Mouse (Mus musculus) erythroblast, adult 5-6 weeks (primary cell): Measurements from ENCODE around the gene Osbpl5. TPM values are rescaled to one million over a fixed set of nuclear protein-coding genes. Genes with fewer than 3 reads are reported as not detected.
A peak's percentile ranks its signal among the peaks of the same experiment; 100 is the strongest.
"Not testable (repeated sequence)": the region's sequence is repeated elsewhere in the genome, so short reads cannot be mapped to it uniquely, and the experiment has no call there.

Experiments
- ATAC-seq: replicated peaks from 2 replicates; pipeline ENCODE4 v1.8.0; 2016; ENCODE audit warnings: moderate number of reproducible peaks, mild to moderate bottlenecking, moderate TSS enrichment, inconsistent platforms; ENCODE audit not compliant: poor library complexity, low FRiP score, severe bottlenecking
- total RNA-seq, 2 experiments: library from RNA; stranded (forward) in 1 of 2; stranded (reverse) in 1 of 2; fragments of 150-400 nt in 1 of 2; fragments of 200-764, 138-1000 nt in 1 of 2; gene quantifications; 2 replicates each; pipeline versions ENCODE4 v1.2.3 to v1.2.4; 2015 to 2017; ENCODE audit warnings: low replicate concordance in 2 of 2

Osbpl5 gene
- total RNA-seq, 2 experiments from 2014 or later: 0.60 TPM; not detected in 1

- peak; percentile 56; the same call in 1 of the 2 replicates for ATAC-seq
Measured at GRCm38 (mm10) chr7:143666427-143667311, 90.1 kb downstream of the Osbpl5 start.

- no peak for ATAC-seq
Measured at GRCm38 (mm10) chr7:143663470-143663869, 93.3 kb downstream of the Osbpl5 start.

- ATAC-seq: no peak
Measured at GRCm38 (mm10) chr7:143660797-143661196, 96.0 kb downstream of the Osbpl5 start.

- ATAC-seq: not testable (repeated sequence)
Measured at GRCm38 (mm10) chr7:143649769-143650346, 106.9 kb downstream of the Osbpl5 start.

- ATAC-seq: peak; percentile 99
Measured at GRCm38 (mm10) chr7:143649034-143649768, 107.6 kb downstream of the Osbpl5 start, which contains the start of gene Tnfrsf22. Gene Tnfrsf22, minus strand, starts transcription at chr7:143649661.

GRCm38 (mm10) chr7:143643949-143644348 is 112.8 kb downstream of the Osbpl5 start:
- not testable (repeated sequence) for ATAC-seq

Other genes with a start within 250 kb of the Osbpl5 start
- gene Nap1l4, start 207.9 kb downstream of the Osbpl5 start, total RNA-seq (2015; ENCODE audit: low replicate concordance): 40.7 and 45.1 TPM in 2 replicates
- 89.7 and 118 TPM in 2 replicates for gene Nap1l4, start 207.9 kb downstream of the Osbpl5 start, total RNA-seq (2017; ENCODE audit: low replicate concordance)
- 60.9 and 87.4 TPM in 2 replicates for gene Cars, start 156.9 kb downstream of the Osbpl5 start, total RNA-seq (2015; ENCODE audit: low replicate concordance)
- 120 and 157 TPM in 2 replicates for gene Cars, start 156.9 kb downstream of the Osbpl5 start, total RNA-seq (2017; ENCODE audit: low replicate concordance)
- gene Tnfrsf26, start 128.3 kb downstream of the Osbpl5 start, total RNA-seq (2015; ENCODE audit: low replicate concordance): 3.5 and 5.2 TPM in 2 replicates
- 4.2 and 4.4 TPM in 2 replicates for gene Tnfrsf26, start 128.3 kb downstream of the Osbpl5 start, total RNA-seq (2017; ENCODE audit: low replicate concordance)
- gene Tnfrsf22, start 107.3 kb downstream of the Osbpl5 start, total RNA-seq (2015; ENCODE audit: low replicate concordance): 1.7 and 3.7 TPM in 2 replicates
- gene Tnfrsf22, start 107.3 kb downstream of the Osbpl5 start, total RNA-seq (2017; ENCODE audit: low replicate concordance): 0.34 TPM in 1 of 2 replicates, not detected in the other
- gene Tnfrsf23, start 71.1 kb downstream of the Osbpl5 start, total RNA-seq (2015; ENCODE audit: low replicate concordance): 3.3 and 4.0 TPM in 2 replicates
- gene Tnfrsf23, start 71.1 kb downstream of the Osbpl5 start, total RNA-seq (2017; ENCODE audit: low replicate concordance): 0.28 TPM in 1 of 2 replicates, not detected in the other
- not detected in 2 replicates for gene Mrgprg, start 10.0 kb upstream of the Osbpl5 start, total RNA-seq (2015; ENCODE audit: low replicate concordance)
- gene Mrgprg, start 10.0 kb upstream of the Osbpl5 start, total RNA-seq (2017; ENCODE audit: low replicate concordance): not detected in 2 replicates
- not detected in 2 replicates for gene Mrgpre, start 27.5 kb upstream of the Osbpl5 start, total RNA-seq (2015; ENCODE audit: low replicate concordance)
- gene Mrgpre, start 27.5 kb upstream of the Osbpl5 start, total RNA-seq (2017; ENCODE audit: low replicate concordance): not detected in 2 replicates
- 0.77 TPM in 1 of 2 replicates, not detected in the other for gene Nadsyn1, start 65.9 kb upstream of the Osbpl5 start, total RNA-seq (2015; ENCODE audit: low replicate concordance)
- gene Nadsyn1, start 65.9 kb upstream of the Osbpl5 start, total RNA-seq (2017; ENCODE audit: low replicate concordance): 0.98 and 1.3 TPM in 2 replicates
- gene Dhcr7, start 66.2 kb upstream of the Osbpl5 start, total RNA-seq (2015; ENCODE audit: low replicate concordance): 2.1 and 6.7 TPM in 2 replicates
- 0.84 and 5.2 TPM in 2 replicates for gene Dhcr7, start 66.2 kb upstream of the Osbpl5 start, total RNA-seq (2017; ENCODE audit: low replicate concordance)
- gene Gm498, start 109.9 kb upstream of the Osbpl5 start, total RNA-seq (2015; ENCODE audit: low replicate concordance): not detected in 2 replicates
- gene Gm498, start 109.9 kb upstream of the Osbpl5 start, total RNA-seq (2017; ENCODE audit: low replicate concordance): not detected in 2 replicates
- gene Shank2, start 244.9 kb upstream of the Osbpl5 start, total RNA-seq (2015; ENCODE audit: low replicate concordance): not detected in 2 replicates
- not detected in 2 replicates for gene Shank2, start 244.9 kb upstream of the Osbpl5 start, total RNA-seq (2017; ENCODE audit: low replicate concordance)